Mouse (Mus musculus) midbrain, embryonic 16.5 days (tissue): ENCODE measurements around the gene Erc2. TPM values are rescaled to one million over a fixed set of nuclear protein-coding genes. Genes with fewer than 3 reads are reported as not detected.
A peak's percentile ranks its signal among the peaks of the same experiment; 100 is the strongest.

ENCODE experiments used
- ATAC-seq: fragments of 200-750 bp; cut with Nextera tagmentation; 2 replicates; pipeline ENCODE4 v1.8.0; 2017; ENCODE audit warnings: moderate TSS enrichment
- H3K27ac ChIP-seq: fragments of 300-500 bp; sonication (generic); 2 replicates; pipeline ENCODE4 v1.5.1; 2014; ENCODE audit warnings: mild to moderate bottlenecking, low read length, mixed read lengths
- H3K27me3 ChIP-seq: fragments of 300-500 bp; sonication (generic); 2 replicates; pipeline ENCODE4 v1.6.1; 2014; ENCODE audit warnings: low read depth, low read length, mixed read lengths; ENCODE audit not compliant: control insufficient read depth, insufficient read depth
- H3K36me3 ChIP-seq: fragments of 300-500 bp; sonication (generic); 2 replicates; pipeline ENCODE4 v1.6.1; 2014; ENCODE audit warnings: mild to moderate bottlenecking, low read length, moderate library complexity, mixed read lengths; ENCODE audit not compliant: control insufficient read depth, insufficient read depth
- H3K4me1 ChIP-seq: fragments of 300-500 bp; sonication (generic); 2 replicates; pipeline ENCODE4 v1.6.1; 2014; ENCODE audit warnings: mild to moderate bottlenecking, low read length, mixed read lengths; ENCODE audit not compliant: control insufficient read depth, insufficient read depth
- H3K4me2 ChIP-seq: fragments of 300-500 bp; sonication (generic); 2 replicates; pipeline ENCODE4 v1.6.1; 2014; ENCODE audit warnings: mild to moderate bottlenecking, low read length, mixed read lengths
- H3K4me3 ChIP-seq: fragments of 300-500 bp; sonication (generic); 2 replicates; pipeline ENCODE4 v1.5.1; 2014; ENCODE audit warnings: low read depth, mild to moderate bottlenecking, low read length, moderate library complexity, mixed read lengths
- H3K9ac ChIP-seq: fragments of 300-500 bp; sonication (generic); 2 replicates; pipeline ENCODE4 v1.6.1; 2014; ENCODE audit warnings: low read depth, low read length, mixed read lengths
- H3K9me3 ChIP-seq: fragments of 300-500 bp; sonication (generic); replicated peaks from 2 replicates; pipeline ENCODE4 v1.6.1; 2014; ENCODE audit warnings: mild to moderate bottlenecking, low read length, mixed read lengths; ENCODE audit not compliant: control insufficient read depth, poor library complexity, severe bottlenecking
- WGBS: fragments of 180-500 bp; shearing (Covaris S2); extraction: QIAGEN DNeasy Blood & Tissue Kit; methylation state at CpG from one replicate; pipeline ENCODE4 v1.1.7; 2014; 5-methylcytosine and 5-hydroxymethylcytosine counted together
- polyA plus RNA-seq: library from polyadenylated mRNA; unstranded; fragments of >200 nt; fragmentation: Nextera tagmentation; extraction: Ambion mirVana; gene quantifications from 2 replicates; pipeline ENCODE4 v1.2.1, GENCODE M21; 2015

Gene Erc2
- polyA plus RNA-seq, 1 experiment from 2014 or later, result 94.2 TPM

DNA sequence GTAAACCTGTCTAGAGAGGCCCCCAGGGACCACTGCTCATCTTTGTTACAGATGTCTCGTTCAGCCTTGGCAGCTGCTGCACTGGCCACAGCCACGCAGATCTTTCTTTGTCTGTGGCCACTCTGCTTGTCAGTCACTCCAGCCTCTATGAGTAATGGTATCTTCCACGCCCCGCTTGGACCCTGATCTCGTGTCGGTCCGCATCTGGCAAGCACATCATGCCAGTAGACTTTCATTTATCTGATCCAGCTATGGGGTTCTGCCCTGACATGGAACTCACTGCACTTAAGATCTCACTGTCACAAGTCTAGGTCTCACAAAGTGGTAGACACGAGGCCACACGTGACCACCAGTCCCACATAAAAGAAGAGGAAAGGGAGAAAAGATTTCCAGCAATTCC, 777.7 kb downstream of the Erc2 start:
- 85% methylated on average over 9 of the region's 9 CpGs for WGBS

DNA sequence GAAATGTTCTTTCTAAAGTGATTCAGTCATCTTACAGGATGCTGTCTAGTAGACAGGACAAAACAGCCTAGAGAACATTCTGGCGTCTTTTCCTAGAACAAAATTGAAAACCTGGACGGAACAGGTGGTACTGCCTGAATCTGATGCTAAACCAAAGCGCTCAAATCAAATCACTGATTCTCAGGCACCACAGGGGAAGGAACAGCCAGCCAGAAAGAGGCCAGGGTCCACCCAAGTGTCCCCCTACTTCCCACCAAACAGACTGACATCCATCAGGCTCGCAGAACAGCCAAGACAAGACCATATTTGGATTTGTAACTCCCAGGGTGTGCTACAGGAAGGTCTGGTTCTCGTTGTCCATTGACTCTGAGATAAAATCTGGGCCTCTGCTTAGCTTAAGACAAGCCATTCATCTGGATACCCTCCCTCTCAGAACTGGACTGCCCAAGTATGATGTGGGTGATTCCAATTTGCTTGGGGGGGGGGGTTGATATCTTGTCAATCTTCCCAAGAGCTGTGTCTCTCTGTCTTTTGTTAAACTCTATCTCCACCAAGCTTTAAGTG, 783.1 kb downstream of the Erc2 start:
- no peak overlapping the region for H3K4me2 ChIP-seq
- ATAC-seq, result no peak
- H3K27me3 ChIP-seq, result no peaks in the 10 kb centered on the region
- WGBS, result 82% methylated on average over 5 of the region's 5 CpGs
- no peaks in the 10 kb centered on the region for H3K36me3 ChIP-seq
- no peak overlapping the region for H3K4me3 ChIP-seq
- no peaks in the 10 kb centered on the region for H3K9me3 ChIP-seq
- H3K9ac ChIP-seq, result no peak overlapping the region
- no peak overlapping the region for H3K27ac ChIP-seq
- no peaks in the 10 kb centered on the region for H3K4me1 ChIP-seq

More for the DNA sequence above, 777.7 kb downstream of the Erc2 start:
- H3K4me3 ChIP-seq, result no peak overlapping the region
- H3K27me3 ChIP-seq, result no peaks in the 10 kb centered on the region
- no peak overlapping the region for H3K9ac ChIP-seq
- H3K9me3 ChIP-seq, result no peaks in the 10 kb centered on the region
- no peaks in the 10 kb centered on the region for H3K4me1 ChIP-seq
- no peak for ATAC-seq
- H3K36me3 ChIP-seq, result no peaks in the 10 kb centered on the region
- no peak overlapping the region for H3K4me2 ChIP-seq
- H3K27ac ChIP-seq, result no peak overlapping the region

DNA sequence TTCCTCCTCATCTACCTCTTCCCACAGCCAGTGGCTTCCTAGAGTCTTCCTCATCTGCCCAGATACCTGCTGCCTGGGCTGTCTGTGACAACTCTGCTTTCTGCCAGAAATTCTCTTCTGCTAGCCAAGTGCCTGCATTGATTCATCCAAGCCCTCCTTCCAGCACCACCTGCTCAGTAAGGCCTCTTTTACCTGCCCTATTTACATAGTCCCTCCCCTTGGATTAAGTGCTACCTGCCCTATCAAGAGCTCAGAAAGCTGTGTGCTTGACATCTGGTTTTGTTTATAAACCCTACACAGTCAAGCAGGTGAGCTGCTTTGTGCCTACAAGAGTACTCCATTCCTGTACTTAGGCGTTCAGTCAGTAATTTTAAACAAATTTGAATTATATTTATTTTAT, 787.2 kb downstream of the Erc2 start:
- Histone ChIP-seq H3K27ac (no peak overlapping the region), H3K4me1 (0 out of 2 replicates have a peak, but pooled peaks cover 2% of the 10 kb centered on the region), H3K4me3 (no peak overlapping the region), H3K36me3 (no peaks in the 10 kb centered on the region), H3K27me3 (no peaks in the 10 kb centered on the region), H3K9me3 (no peaks in the 10 kb centered on the region), H3K4me2 (no peak overlapping the region), H3K9ac (no peak overlapping the region)
- 88% methylated on average over 1 of the region's 1 CpGs for WGBS
- ATAC-seq, result no peak

DNA sequence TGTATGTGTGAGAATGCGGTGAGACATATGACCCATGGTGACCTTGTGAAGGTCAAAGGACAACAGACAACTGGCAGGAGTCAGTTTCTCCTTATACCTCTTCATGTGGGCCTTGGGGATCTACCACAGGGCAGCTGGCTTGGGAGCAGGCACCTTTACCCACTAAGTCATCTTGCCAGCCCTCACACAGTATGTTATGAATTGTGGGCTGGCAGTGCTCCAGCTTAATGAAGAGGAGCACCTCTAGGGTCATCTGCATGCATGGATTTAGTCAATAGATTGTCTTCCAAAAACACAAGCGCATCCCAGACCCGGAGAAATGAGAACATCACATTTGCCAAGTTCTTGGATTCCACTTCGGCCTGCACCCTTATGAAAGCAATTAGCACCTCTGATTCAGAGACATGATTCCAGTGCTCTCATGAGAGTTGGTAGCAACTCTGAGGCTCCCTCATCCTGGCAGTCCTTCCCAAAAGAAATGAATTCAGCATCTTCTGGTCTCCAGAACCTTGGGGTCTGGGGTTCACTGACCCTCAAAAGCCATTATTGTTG, 787.6 kb downstream of the Erc2 start:
- Histone ChIP-seq H3K36me3 (no peaks in the 10 kb centered on the region), H3K4me1 (0 out of 2 replicates have a peak, but pooled peaks cover 2% of the 10 kb centered on the region), H3K4me2 (no peak overlapping the region), H3K9ac (no peak overlapping the region), H3K27ac (no peak overlapping the region), H3K9me3 (no peaks in the 10 kb centered on the region), H3K27me3 (no peaks in the 10 kb centered on the region), H3K4me3 (no peak overlapping the region)
- ATAC-seq, result no peak
- 84% methylated on average over 4 of the region's 4 CpGs for WGBS

DNA sequence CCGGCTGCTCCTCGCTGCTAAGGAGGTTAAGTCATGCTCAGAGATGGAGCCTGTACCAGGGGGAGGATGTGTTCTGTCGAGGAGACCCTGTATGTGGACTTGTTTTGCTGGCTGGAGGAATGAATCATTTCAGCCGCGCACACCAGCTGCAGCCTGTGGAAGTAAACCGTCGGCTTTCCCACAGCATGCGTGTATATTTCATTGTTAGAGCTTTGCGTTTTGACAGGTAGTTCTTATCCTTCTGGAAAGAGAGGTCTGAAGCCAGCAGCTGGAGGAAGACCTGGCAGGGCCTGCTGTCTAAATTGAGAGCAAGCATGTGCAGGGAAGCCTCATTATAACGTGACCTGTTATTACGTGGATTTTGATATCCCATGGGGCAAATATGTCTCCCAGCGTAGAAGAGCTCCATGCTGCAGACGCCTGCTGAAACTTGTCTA, 788.6 kb downstream of the Erc2 start:
- no peaks in the 10 kb centered on the region for H3K36me3 ChIP-seq
- H3K9ac ChIP-seq, result peak overlapping the region; percentile 13; the same call in 1 of the 2 replicates
- H3K27me3 ChIP-seq, result no peaks in the 10 kb centered on the region
- H3K27ac ChIP-seq, result peak overlapping the region; percentile 66
- 0 out of 2 replicates have a peak, but pooled peaks cover 2% of the 10 kb centered on the region for H3K4me1 ChIP-seq
- no peak for ATAC-seq
- no peak overlapping the region for H3K4me2 ChIP-seq
- WGBS, result 57% methylated on average over 13 of the region's 13 CpGs
- H3K9me3 ChIP-seq, result no peaks in the 10 kb centered on the region
- H3K4me3 ChIP-seq, result no peak overlapping the region

DNA sequence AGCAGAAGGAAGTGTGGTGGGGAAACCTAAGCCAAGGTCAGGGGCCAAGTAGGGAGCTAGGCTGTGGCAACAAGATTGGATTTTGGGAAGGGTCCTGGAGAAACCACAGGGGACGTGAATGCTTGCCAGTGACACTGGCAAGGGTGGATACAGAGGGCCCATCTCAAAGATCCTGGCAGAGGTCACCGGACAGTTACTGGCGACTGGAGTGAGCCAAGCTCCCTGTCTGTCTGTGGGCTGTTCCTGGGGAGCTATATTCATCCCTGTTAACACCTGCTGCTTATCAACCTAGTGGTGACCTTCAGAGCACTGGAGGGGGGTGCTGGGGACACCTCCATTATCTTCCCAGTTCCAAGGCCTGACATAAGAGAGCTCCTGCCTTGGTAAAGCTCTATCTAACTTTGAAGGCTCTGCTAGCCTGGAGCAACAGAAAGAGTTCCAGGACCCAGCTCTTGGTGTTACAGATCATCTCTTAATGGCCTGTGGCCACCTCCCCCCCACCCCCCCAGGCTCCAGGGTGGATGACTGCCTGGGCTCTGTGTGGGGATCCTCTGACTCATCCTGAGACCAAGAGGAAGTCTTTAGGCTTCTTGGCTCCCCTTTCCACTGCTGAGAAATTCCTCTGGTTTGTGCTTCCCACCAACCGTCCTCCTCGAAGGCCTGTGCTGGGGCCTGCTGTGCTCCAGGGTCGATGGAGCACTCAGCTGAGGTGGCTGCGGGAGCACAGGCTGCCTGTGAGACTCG, 790.2 kb downstream of the Erc2 start:
- H3K4me3 ChIP-seq, result no peak overlapping the region
- H3K27ac ChIP-seq, result no peak overlapping the region
- no peaks in the 10 kb centered on the region for H3K27me3 ChIP-seq
- H3K9me3 ChIP-seq, result no peaks in the 10 kb centered on the region
- H3K36me3 ChIP-seq, result no peaks in the 10 kb centered on the region
- WGBS, result 68% methylated on average over 8 of the region's 8 CpGs
- H3K4me1 ChIP-seq, result peaks cover 4% of the 10 kb centered on the region; the same call in 1 of the 2 replicates
- no peak for ATAC-seq
- no peak overlapping the region for H3K9ac ChIP-seq
- H3K4me2 ChIP-seq, result no peak overlapping the region

DNA sequence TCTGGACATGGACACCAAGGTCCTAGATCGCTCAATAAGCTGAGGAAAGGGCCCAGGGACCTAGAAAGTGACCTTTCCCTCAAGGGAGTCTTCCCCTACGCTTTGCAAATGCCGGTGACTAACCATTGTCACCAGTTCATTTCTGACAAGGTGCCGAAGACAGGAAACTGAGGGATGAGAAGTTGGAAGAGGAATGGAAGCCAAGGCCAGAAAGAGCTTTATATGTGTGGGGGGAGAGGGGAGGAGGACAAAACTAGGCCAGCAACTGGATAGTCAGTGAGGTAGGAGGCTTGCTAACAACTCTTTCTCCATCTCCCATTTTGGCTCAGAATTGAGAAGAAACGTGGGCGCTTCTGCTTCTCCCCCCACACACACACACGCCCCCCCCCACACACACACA, 791.3 kb downstream of the Erc2 start:
- peaks cover 6% of the 10 kb centered on the region; the same call in 1 of the 2 replicates for H3K4me1 ChIP-seq
- H3K9me3 ChIP-seq, result no peaks in the 10 kb centered on the region
- no peak for ATAC-seq
- 88% methylated on average over 7 of the region's 7 CpGs for WGBS
- H3K4me2 ChIP-seq, result no peak overlapping the region
- no peaks in the 10 kb centered on the region for H3K36me3 ChIP-seq
- H3K27ac ChIP-seq, result no peak overlapping the region
- no peak overlapping the region for H3K9ac ChIP-seq
- H3K4me3 ChIP-seq, result no peak overlapping the region
- H3K27me3 ChIP-seq, result no peaks in the 10 kb centered on the region

DNA sequence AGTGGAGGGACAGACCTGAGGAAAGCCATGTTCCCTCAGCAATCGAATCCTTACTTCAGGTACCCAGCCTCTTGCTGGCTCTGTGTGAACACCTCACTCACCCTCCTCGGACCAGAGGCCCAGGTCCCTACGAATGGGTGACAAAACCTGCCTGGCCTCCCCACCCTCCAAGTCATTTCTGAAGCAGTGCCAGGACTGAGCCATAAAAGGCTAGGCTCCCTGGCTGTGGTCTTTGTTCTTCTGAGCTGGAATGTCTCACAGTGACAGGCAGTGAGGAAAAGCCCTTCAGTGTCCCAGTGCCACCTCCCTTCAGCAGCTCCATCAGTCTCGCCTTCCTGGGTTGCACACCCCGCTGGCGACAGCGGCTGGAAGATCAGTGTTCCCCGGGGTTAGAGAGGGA, 794.8 kb downstream of the Erc2 start:
- Histone ChIP-seq H3K9ac (no peak overlapping the region; the same call in 1 of the 2 replicates), H3K36me3 (no peaks in the 10 kb centered on the region), H3K4me3 (no peak overlapping the region), H3K9me3 (no peaks in the 10 kb centered on the region), H3K27me3 (no peaks in the 10 kb centered on the region), H3K4me2 (no peak overlapping the region), H3K27ac (no peak overlapping the region), H3K4me1 (peaks cover 6% of the 10 kb centered on the region; the same call in 1 of the 2 replicates)
- 23% methylated on average over 8 of the region's 8 CpGs for WGBS
- no peak for ATAC-seq

DNA sequence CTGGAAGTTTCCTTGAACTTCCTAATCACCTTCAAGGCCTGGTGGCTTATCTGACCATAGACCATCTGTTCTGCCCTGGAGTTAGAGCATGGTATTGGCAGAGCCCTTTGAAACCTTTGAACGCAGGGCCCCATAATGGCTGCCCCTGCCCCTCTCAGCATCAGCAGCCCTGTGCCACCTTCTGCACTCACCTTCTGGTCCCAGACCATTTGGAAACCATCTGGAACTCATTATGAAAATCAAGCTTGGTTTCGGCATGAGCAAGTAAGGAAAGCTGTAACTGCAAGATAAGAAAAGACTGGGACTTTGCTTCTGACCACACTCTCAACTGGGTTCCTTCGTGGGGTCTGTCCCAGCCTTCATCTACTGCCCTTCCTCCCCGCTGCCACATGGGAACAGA, 796.3 kb downstream of the Erc2 start:
- Histone ChIP-seq H3K9me3 (no peaks in the 10 kb centered on the region), H3K36me3 (no peaks in the 10 kb centered on the region), H3K4me2 (no peak overlapping the region), H3K9ac (no peak overlapping the region), H3K4me3 (no peak overlapping the region), H3K27ac (no peak overlapping the region), H3K4me1 (peaks cover 4% of the 10 kb centered on the region; the same call in 1 of the 2 replicates), H3K27me3 (no peaks in the 10 kb centered on the region)
- WGBS, result 81% methylated on average over 4 of the region's 4 CpGs
- no peak for ATAC-seq
